Mouse (Mus musculus): Measurements from ENCODE around the gene Katna1. TPM values are rescaled to one million over a fixed set of nuclear protein-coding genes. Genes with fewer than 3 reads are reported as not detected.

Katna1 gene
- total RNA-seq, 2 experiments from 2014 or later, result 12.4 to 17.5 TPM

DNA sequence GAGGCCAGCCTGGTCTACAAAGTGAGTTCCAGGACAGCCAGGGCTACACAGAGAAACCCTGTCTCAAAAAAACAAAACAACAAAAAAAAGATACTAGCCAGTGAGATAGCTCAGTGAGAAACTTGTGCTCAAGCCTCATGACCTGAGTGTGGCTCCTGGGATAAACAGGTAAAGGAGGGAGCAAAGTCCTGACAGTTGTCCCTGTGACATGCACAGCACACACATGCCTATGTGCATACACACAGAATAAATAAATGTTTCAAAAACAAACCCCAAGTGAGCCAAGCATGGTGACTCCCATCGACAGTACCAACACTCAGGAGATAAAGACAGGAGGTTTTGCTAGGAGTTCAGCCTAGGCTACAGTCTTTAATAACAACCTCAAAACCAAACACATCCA is 47.0 kb downstream of the Katna1 start:
- intact Hi-C loops (cut with DNase I), result no loop called here
- DNase-seq (ENCODE audit: low spot score in 2 of 2), result no peak

DNA sequence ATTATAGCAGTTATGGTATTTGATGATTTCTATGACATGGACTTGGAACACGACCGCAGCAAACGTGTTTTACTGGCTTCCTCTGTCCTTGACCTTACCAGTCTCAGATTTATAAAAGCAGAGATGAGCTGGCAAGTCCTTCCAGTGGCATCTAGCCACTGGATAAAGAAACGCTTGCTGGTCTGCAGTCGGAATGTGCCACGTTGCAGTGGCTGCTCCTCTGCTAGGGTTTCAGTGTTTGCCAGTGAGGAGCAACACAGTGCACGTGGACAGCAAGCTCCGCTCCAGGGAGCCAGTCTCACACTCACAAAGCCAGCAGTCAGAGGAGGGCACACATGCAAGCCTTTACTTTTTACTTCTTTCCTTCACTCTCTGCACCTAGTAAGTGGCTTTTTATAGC is 49.6 kb downstream of the Katna1 start:
- DNase-seq (ENCODE audit: low spot score in 2 of 2), result no peak
- intact Hi-C loops (cut with DNase I), result no loop called here

GRCm38 (mm10) chr10:7778361-7778760 is 52.6 kb downstream of the Katna1 start:
- no peak for DNase-seq (ENCODE audit: low spot score in 2 of 2)
- intact Hi-C loops (cut with DNase I), result no loop called here

- no peak for DNase-seq (ENCODE audit: low spot score in 2 of 2)
- intact Hi-C loops (cut with DNase I), result loop anchor here (5.0 kb wide), 2 partner anchors 52 to 97 kb away; partner anchors contain the start of genes Katna1, Lats1 and Pcmt1
These were observed 54.0 kb downstream of the Katna1 start for GRCm38 (mm10) chr10:7779751-7780237.

GRCm38 (mm10) chr10:7780238-7781176 is 54.7 kb downstream of the Katna1 start:
- intact Hi-C loops (cut with DNase I), result loop anchor here (5.0 kb wide), 2 partner anchors 53 to 98 kb away; partner anchors contain the start of genes Katna1, Lats1 and Pcmt1

GRCm38 (mm10) chr10:7781214-7781613 is 55.4 kb downstream of the Katna1 start:
- no peak for DNase-seq (ENCODE audit: low spot score in 2 of 2)
- intact Hi-C loops (cut with DNase I), result loop anchor here (5.0 kb wide), 2 partner anchors 54 to 99 kb away; partner anchors contain the start of genes Katna1, Lats1 and Pcmt1

More at GRCm38 (mm10) chr10:7780238-7781176, 54.7 kb downstream of the Katna1 start:
- DNase-seq (ENCODE audit: low spot score in 2 of 2), result peak; percentile 78 to 83

DNA sequence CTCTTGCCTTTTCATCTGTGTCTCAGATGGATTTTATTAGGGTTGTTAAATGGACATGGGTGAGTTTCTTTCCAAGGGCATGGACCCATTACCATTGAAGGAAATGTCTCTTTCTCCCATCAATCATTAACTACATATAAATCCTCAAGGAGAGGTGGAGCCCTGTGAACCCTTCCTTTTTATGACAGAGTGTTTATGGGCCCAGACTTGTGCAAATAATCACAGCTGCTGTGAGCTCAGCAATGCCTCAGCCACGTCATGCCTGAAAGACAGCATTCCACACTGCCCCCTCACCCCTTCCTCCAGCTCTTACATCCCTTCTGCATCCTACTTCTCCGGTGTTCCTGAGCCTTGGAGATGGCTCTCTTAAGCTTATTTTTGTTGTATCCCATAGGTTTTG is 61.5 kb downstream of the Katna1 start:
- intact Hi-C loops (cut with DNase I), result no loop called here
- DNase-seq (ENCODE audit: low spot score in 2 of 2), result no peak

DNA sequence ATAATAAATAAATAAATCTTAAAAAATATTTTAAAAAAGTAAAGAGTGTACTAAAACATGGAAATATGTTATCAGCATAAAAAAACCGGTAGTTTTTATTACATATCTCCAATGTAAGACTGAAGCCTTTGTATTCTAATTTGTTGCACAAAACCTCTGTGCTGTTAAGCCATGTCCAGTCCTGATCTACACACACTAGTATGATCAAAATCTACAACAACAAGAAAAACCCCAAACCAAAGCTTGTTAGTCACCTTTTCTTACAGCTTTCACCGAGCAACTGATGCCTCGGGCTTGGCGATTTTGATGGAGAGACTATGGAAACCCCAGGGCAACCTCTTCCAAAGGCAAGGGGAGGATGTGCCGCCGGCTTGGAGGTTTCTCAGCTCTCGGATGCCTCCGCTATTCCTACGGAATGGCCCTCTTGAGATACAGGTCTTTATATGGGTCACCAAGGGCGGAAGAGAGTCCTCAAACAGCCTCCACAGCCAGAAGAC is 66.5 kb downstream of the Katna1 start:
- no peak for DNase-seq (ENCODE audit: low spot score in 2 of 2)
- intact Hi-C loops (cut with DNase I), result no loop called here

- peak; percentile 91 to 94 for DNase-seq (ENCODE audit: low spot score in 2 of 2)
- intact Hi-C loops (cut with DNase I), result no loop called here
These were observed 67.1 kb downstream of the Katna1 start, which contains the start of the genes Ginm1 and Ppil4 for GRCm38 (mm10) chr10:7792751-7793385. Gene Ginm1, minus strand, starts transcription at chr10:7792824. Gene Ppil4, plus strand, starts transcription at chr10:7792891.

- intact Hi-C loops (cut with DNase I), result no loop called here
These were observed 75.5 kb downstream of the Katna1 start for GRCm38 (mm10) chr10:7801258-7801657.

GRCm38 (mm10) chr10:7802519-7803140 is 76.8 kb downstream of the Katna1 start:
- intact Hi-C loops (cut with DNase I), result no loop called here
- DNase-seq (ENCODE audit: low spot score in 2 of 2), result no peak

More at GRCm38 (mm10) chr10:7801258-7801657, 75.5 kb downstream of the Katna1 start:
- DNase-seq (ENCODE audit: low spot score in 2 of 2), result no peak

- intact Hi-C loops (cut with DNase I), result loop anchor here (10.0 kb wide), 1 partner anchor 395 kb away; no protein-coding TSS in a partner anchor
These were observed 84.1 kb downstream of the Katna1 start for GRCm38 (mm10) chr10:7809937-7810336.

More at GRCm38 (mm10) chr10:7809937-7810336, 84.1 kb downstream of the Katna1 start:
- peak in 1 of 2 experiments; percentile 19 for DNase-seq (ENCODE audit: low spot score in 2 of 2)

Other genes with a start within 250 kb of the Katna1 start
- 100 to 1,000 TPM; 137 to 167 TPM for gene Lrp11, start 136.2 kb upstream of the Katna1 start, total RNA-seq (2021)
- gene Nup43, start 58.5 kb upstream of the Katna1 start, total RNA-seq (2021), result 1 to 10 TPM; 4.4 to 4.5 TPM
- 100 to 1,000 TPM; 179 to 195 TPM for gene Pcmt1, start 44.9 kb upstream of the Katna1 start, total RNA-seq (2021)
- 10 to 100 TPM; 30.3 to 34.3 TPM for gene Lats1, start 44.8 kb upstream of the Katna1 start, total RNA-seq (2021)
- 10 to 100 TPM; 20.2 to 20.9 TPM for gene Ginm1, start 66.8 kb downstream of the Katna1 start, total RNA-seq (2021)
- 10 to 100 TPM; 27.3 to 36.6 TPM for gene Ppil4, start 66.9 kb downstream of the Katna1 start, total RNA-seq (2021)
- gene Zc3h12d, start 106.5 kb downstream of the Katna1 start, total RNA-seq (2021), result under 1 TPM in 1 of 2 experiments, not detected in 1; 0.12 TPM
- 10 to 100 TPM; 49.7 to 60.2 TPM for gene Tab2, start 230.2 kb downstream of the Katna1 start, total RNA-seq (2021)